Mouse (Mus musculus) heart, adult 2 months (tissue): ENCODE measurements at regions not wholly inside any gene's neighbourhood (a gene's known extent, or its start where the extent isn't known, plus 50 kb on each side); places are given as distances from the start of the nearest gene placed in this dataset.
A peak's percentile ranks its signal among the peaks of the same experiment; 100 is the strongest.

Experiments used
- DNase-seq, 2 experiments: peaks; one replicate each; pipeline ENCODE4 v3.0.0; 2021
- H3K27ac ChIP-seq: fragments of 200-600 bp; 2 replicates; pipeline ENCODE4 v1.8.1; 2022
- H3K27me3 ChIP-seq: fragments of 200-500 bp; 2 replicates; pipeline ENCODE4 v1.6.1; 2012; ENCODE audit warnings: mild to moderate bottlenecking, low read length, inconsistent platforms, mixed read lengths; ENCODE audit not compliant: control insufficient read depth, insufficient read depth
- H3K36me3 ChIP-seq: fragments of 200-500 bp; 2 replicates; pipeline ENCODE4 v1.6.1; 2012; ENCODE audit warnings: low read length, inconsistent platforms; ENCODE audit not compliant: control insufficient read depth, insufficient read depth
- H3K4me1 ChIP-seq: fragments of 200-500 bp; 2 replicates; pipeline ENCODE4 v1.6.1; 2011; ENCODE audit warnings: low read length; ENCODE audit not compliant: control insufficient read depth, insufficient read depth
- H3K4me3 ChIP-seq: fragments of 200-600 bp; 2 replicates; pipeline ENCODE4 v1.8.1; 2022
- H3K79me2 ChIP-seq: fragments of 200-500 bp; replicated peaks from 2 replicates; pipeline ENCODE4 v1.6.1; 2012; ENCODE audit warnings: mild to moderate bottlenecking, inconsistent platforms, low read length, moderate library complexity, mixed read lengths; ENCODE audit not compliant: control insufficient read depth, insufficient read depth
- H3K9ac ChIP-seq: fragments of 200-500 bp; 2 replicates; pipeline ENCODE4 v1.6.1; 2012; ENCODE audit warnings: low read depth, mild to moderate bottlenecking, control low read depth, inconsistent platforms, low read length, mixed read lengths
- CTCF ChIP-seq: fragments of 200-600 bp; IDR thresholded peaks from 2 replicates; pipeline ENCODE4 v1.8.1; 2022; ENCODE audit warnings: antibody characterized with exemption, mild to moderate bottlenecking, moderate library complexity
- EP300 ChIP-seq: fragments of 200-500 bp; IDR thresholded peaks from 2 replicates; pipeline ENCODE4 v1.6.1; 2011; ENCODE audit warnings: low read depth, low read length, control low read depth; ENCODE audit not compliant: insufficient read depth
- POLR2A ChIP-seq: fragments of 200-500 bp; IDR thresholded peaks from 2 replicates; pipeline ENCODE4 v1.6.1; 2011; ENCODE audit warnings: mild to moderate bottlenecking, low read depth, low read length, control low read depth; ENCODE audit not compliant: insufficient read depth
- WGBS: fragments of 180-500 bp; shearing (Covaris S2); methylation state at CpG from one replicate; pipeline ENCODE4 v1.1.7; 2018; 5-methylcytosine and 5-hydroxymethylcytosine counted together
- intact Hi-C: fragments of 180-260 bp; cut with DNase I; formaldehyde crosslinking; loops from one replicate; pipeline ENCODE4 v1.15.1; 2025

GRCm38 (mm10) chr9:72166084-72166483 lies 54.4 kb upstream of the Tcf12 start:
- H3K27ac ChIP-seq = no peak overlapping the region
- WGBS = 72% methylated on average over 5 of the region's 5 CpGs

GRCm38 (mm10) chr9:72166611-72167010 lies 54.9 kb upstream of the Tcf12 start:
- H3K4me3 ChIP-seq = no peak overlapping the region
- H3K27ac ChIP-seq = no peak overlapping the region
- peaks cover 3% of the 10 kb centered on the region; the same call in 1 of the 2 replicates for H3K4me1 ChIP-seq
- TF ChIP-seq POLR2A = no peak
- TF ChIP-seq CTCF = no peak
- no peak for TF ChIP-seq EP300
- H3K27me3 ChIP-seq = no peaks in the 10 kb centered on the region
- intact Hi-C loops = no loop called here
- H3K9ac ChIP-seq = no peak overlapping the region
- no peak for DNase-seq
- H3K79me2 ChIP-seq = no peaks in the 10 kb centered on the region
- peaks cover 2% of the 10 kb centered on the region; the same call in 1 of the 2 replicates for H3K36me3 ChIP-seq
- 65% methylated on average over 5 of the region's 5 CpGs for WGBS

More at GRCm38 (mm10) chr9:72166084-72166483, 54.4 kb upstream of the Tcf12 start:
- peaks cover 3% of the 10 kb centered on the region; the same call in 1 of the 2 replicates for H3K4me1 ChIP-seq
- no peak overlapping the region for H3K9ac ChIP-seq
- H3K4me3 ChIP-seq = no peak overlapping the region
- no peak for DNase-seq
- intact Hi-C loops = no loop called here
- H3K79me2 ChIP-seq = no peaks in the 10 kb centered on the region
- TF ChIP-seq POLR2A = no peak
- TF ChIP-seq EP300 = no peak
- TF ChIP-seq CTCF = no peak
- H3K27me3 ChIP-seq = no peaks in the 10 kb centered on the region
- peaks cover 2% of the 10 kb centered on the region; the same call in 1 of the 2 replicates for H3K36me3 ChIP-seq

- DNase-seq = no peak
- peaks cover 2% of the 10 kb centered on the region; the same call in 1 of the 2 replicates for H3K36me3 ChIP-seq
- TF ChIP-seq CTCF (no peak), POLR2A (no peak), EP300 (no peak)
- intact Hi-C loops = no loop called here
- H3K27me3 ChIP-seq = no peaks in the 10 kb centered on the region
- no peak overlapping the region for H3K9ac ChIP-seq
- 86% methylated on average over 5 of the region's 5 CpGs for WGBS
- no peak overlapping the region for H3K4me3 ChIP-seq
- peaks cover 3% of the 10 kb centered on the region; the same call in 1 of the 2 replicates for H3K4me1 ChIP-seq
- no peaks in the 10 kb centered on the region for H3K79me2 ChIP-seq
- no peak overlapping the region for H3K27ac ChIP-seq
These were observed 57.6 kb upstream of the Tcf12 start for GRCm38 (mm10) chr9:72169231-72169630.

GRCm38 (mm10) chr9:72169728-72170188 lies 58.1 kb upstream of the Tcf12 start:
- peak overlapping the region; percentile 49 for H3K4me3 ChIP-seq
- DNase-seq = peak; percentile 73 to 75
- WGBS = 9% methylated on average over 12 of the region's 12 CpGs
- H3K36me3 ChIP-seq = peaks cover 2% of the 10 kb centered on the region; the same call in 1 of the 2 replicates
- H3K27ac ChIP-seq = peak overlapping the region; percentile 34
- intact Hi-C loops = loop anchor here (2.0 to 5.0 kb wide), 2 partner anchors 37 to 57 kb away; partner anchors contain the start of gene Tcf12
- no peaks in the 10 kb centered on the region for H3K79me2 ChIP-seq
- no peaks in the 10 kb centered on the region for H3K27me3 ChIP-seq
- H3K4me1 ChIP-seq = peaks cover 3% of the 10 kb centered on the region; the same call in 1 of the 2 replicates
- TF ChIP-seq EP300 (peak; percentile 66; the same call in 1 of the 2 replicates), CTCF (no peak), POLR2A (peak; percentile 38; the same call in 1 of the 2 replicates)
- H3K9ac ChIP-seq = no peak overlapping the region

- WGBS = 12% methylated on average over 9 of the region's 9 CpGs
- H3K27ac ChIP-seq = peak overlapping the region; percentile 34
These were observed 58.6 kb upstream of the Tcf12 start for GRCm38 (mm10) chr9:72170235-72170634.

GRCm38 (mm10) chr9:72172331-72172730 lies 60.7 kb upstream of the Tcf12 start:
- Histone ChIP-seq H3K4me3 (no peak overlapping the region), H3K27me3 (no peaks in the 10 kb centered on the region), H3K9ac (no peak overlapping the region), H3K79me2 (no peaks in the 10 kb centered on the region), H3K4me1 (peaks cover 3% of the 10 kb centered on the region; the same call in 1 of the 2 replicates), H3K36me3 (peaks cover 2% of the 10 kb centered on the region; the same call in 1 of the 2 replicates), H3K27ac (no peak overlapping the region)
- WGBS = 94% methylated on average over 1 of the region's 1 CpGs
- intact Hi-C loops = loop anchor here (5.0 kb wide), 1 partner anchor 60 kb away; the partner anchor contains the start of gene Tcf12
- DNase-seq = no peak
- TF ChIP-seq POLR2A (no peak), CTCF (no peak), EP300 (no peak)

More at GRCm38 (mm10) chr9:72170235-72170634, 58.6 kb upstream of the Tcf12 start:
- TF ChIP-seq EP300 (no peak), CTCF (no peak), POLR2A (no peak)
- peaks cover 2% of the 10 kb centered on the region; the same call in 1 of the 2 replicates for H3K36me3 ChIP-seq
- H3K79me2 ChIP-seq = no peaks in the 10 kb centered on the region
- intact Hi-C loops = loop anchor here (2.0 to 5.0 kb wide), 2 partner anchors 37 to 58 kb away; partner anchors contain the start of gene Tcf12
- H3K4me3 ChIP-seq = peak overlapping the region; percentile 49
- no peak for DNase-seq
- no peaks in the 10 kb centered on the region for H3K27me3 ChIP-seq
- peaks cover 3% of the 10 kb centered on the region; the same call in 1 of the 2 replicates for H3K4me1 ChIP-seq
- H3K9ac ChIP-seq = no peak overlapping the region
